Comparison of ENCODE assay signal across 8 mouse cellular contexts in the genomic region with DNA sequence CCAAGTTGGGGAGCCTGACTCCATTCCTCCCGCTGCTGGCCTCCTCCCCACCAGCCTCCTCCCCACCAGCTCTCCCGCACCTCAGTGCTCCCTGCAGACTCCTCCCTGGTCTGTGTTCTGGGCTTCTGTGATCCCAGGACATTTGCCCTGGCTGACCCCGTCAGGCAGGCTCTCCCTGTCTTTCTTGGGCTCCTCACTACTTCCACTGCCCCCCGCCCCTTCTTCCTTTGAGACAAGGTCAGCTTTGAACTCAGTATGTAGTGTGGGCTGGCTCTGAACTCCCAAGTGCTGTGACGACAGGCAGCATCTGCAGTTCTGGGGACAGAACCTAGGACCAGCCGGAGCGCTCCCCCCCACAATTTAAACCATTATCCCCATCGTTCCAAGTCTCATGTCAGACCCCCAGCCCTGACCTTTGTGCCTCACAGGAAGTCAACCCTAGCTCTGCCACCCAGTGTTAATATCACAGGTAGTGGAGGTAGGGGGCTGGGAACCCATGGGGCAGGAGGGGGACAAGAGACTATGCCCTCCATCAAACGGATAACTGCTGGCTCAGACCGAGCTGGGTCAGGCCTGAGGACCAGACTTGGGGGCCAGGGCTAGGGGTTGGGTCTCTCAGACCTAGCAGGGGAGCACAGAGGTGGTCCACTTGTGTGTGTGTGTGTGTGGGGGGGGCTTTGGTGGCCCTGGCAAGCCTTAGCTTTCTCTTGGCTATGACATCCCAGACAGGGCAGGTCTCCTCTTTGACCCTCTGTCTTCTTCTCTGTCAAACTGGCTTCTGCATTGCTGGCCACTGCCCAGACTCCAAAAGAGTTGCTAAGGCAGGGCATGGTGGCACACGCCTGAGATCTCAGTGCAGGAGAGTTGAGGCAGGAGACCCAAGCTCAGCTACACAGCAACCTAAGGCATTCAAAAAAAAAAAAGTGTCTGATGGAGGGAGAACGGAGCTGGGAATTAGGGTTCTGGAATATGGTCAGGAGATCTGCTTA. TPM values are rescaled to one million over a fixed set of nuclear protein-coding genes. Genes with fewer than 3 reads are reported as not detected.
DNase-seq lines count a peak whose midpoint lies in the region; ATAC-seq and TF ChIP-seq lines count a peak whose summit lies in the region.

No protein-coding gene starts in this region.

- no peak for DNase-seq in left cerebral cortex, adult 2 months (ENCODE audit: extremely low spot score in 1 of 2, low spot score in 2 of 2)
- DNase-seq in left cerebral cortex, adult 8-10 months (ENCODE audit: low spot score in 2 of 2): no peak
- DNase-seq in midbrain, embryonic 11.5 days (ENCODE audit: low spot score, missing footprints): peak; percentile 82
- no peak for DNase-seq in retina, embryonic 14.5 days (ENCODE audit: low spot score)
- DNase-seq in thymus, postnatal 25 days: no peak
- no peak for DNase-seq in T-cell, adult 2 months (ENCODE audit: low spot score)

- TF ChIP-seq CTCF in left cerebral cortex, adult 2 months (IDR thresholded peaks at IDR 0.05): no peak
- TF ChIP-seq CTCF in embryonic fibroblast, embryonic 13.5 days (IDR thresholded peaks at IDR 0.05; ENCODE audit: borderline replicate concordance, insufficient read depth, low read length): no peak

- no peaks in the 10 kb centered on the region for H3K9me3 ChIP-seq in hindbrain, embryonic 15.5 days
- no peaks in the 10 kb centered on the region for H3K9me3 ChIP-seq in midbrain, embryonic 11.5 days (ENCODE audit: control insufficient read depth, low read length)

- no peak overlapping the region; the same call in 1 of the 2 replicates for H3K4me3 ChIP-seq in left cerebral cortex, adult 2 months
- no peak overlapping the region for H3K4me3 ChIP-seq in embryonic fibroblast, embryonic 13.5 days (ENCODE audit: insufficient read depth, low read length)
- H3K4me3 ChIP-seq in hindbrain, embryonic 15.5 days: peak overlapping the region; percentile 20
- peak overlapping the region; percentile 31 for H3K4me3 ChIP-seq in midbrain, embryonic 11.5 days (ENCODE audit: low read depth, low read length)

- no peaks in the 10 kb centered on the region for H3K27me3 ChIP-seq in hindbrain, embryonic 15.5 days
- H3K27me3 ChIP-seq in midbrain, embryonic 11.5 days (ENCODE audit: control insufficient read depth, insufficient read depth, low read length): no peaks in the 10 kb centered on the region; the same call in 1 of the 2 replicates

- peak overlapping the region; percentile 97 for H3K27ac ChIP-seq in left cerebral cortex, adult 2 months
- peak overlapping the region; percentile 59 for H3K27ac ChIP-seq in embryonic fibroblast, embryonic 13.5 days (ENCODE audit: insufficient read depth, low read length)
- peak overlapping the region; percentile 71 for H3K27ac ChIP-seq in hindbrain, embryonic 15.5 days (replicated peaks)
- H3K27ac ChIP-seq in midbrain, embryonic 11.5 days (ENCODE audit: low read depth, low read length): no peak overlapping the region

- H3K4me2 ChIP-seq in hindbrain, embryonic 15.5 days: peak overlapping the region; percentile 49
- H3K4me2 ChIP-seq in midbrain, embryonic 11.5 days: peak overlapping the region; percentile 69

- peaks cover 7% of the 10 kb centered on the region for H3K4me1 ChIP-seq in embryonic fibroblast, embryonic 13.5 days (ENCODE audit: control insufficient read depth, insufficient read depth, low read length)
- H3K4me1 ChIP-seq in hindbrain, embryonic 15.5 days (replicated peaks): peaks cover 61% of the 10 kb centered on the region
- H3K4me1 ChIP-seq in midbrain, embryonic 11.5 days (ENCODE audit: control insufficient read depth, insufficient read depth, low read length): peaks cover 27% of the 10 kb centered on the region

- ATAC-seq in hindbrain, embryonic 15.5 days (ENCODE audit: low FRiP score, low read depth): no peak
- 0 out of 2 replicates have a peak, but pooled peaks have one; percentile 0 for ATAC-seq in midbrain, embryonic 11.5 days (ENCODE audit: low FRiP score)

- H3K9ac ChIP-seq in hindbrain, embryonic 15.5 days: peak overlapping the region; percentile 2; the same call in 1 of the 2 replicates
- peak overlapping the region; percentile 34 for H3K9ac ChIP-seq in midbrain, embryonic 11.5 days (ENCODE audit: low read length)

- no peak for TF ChIP-seq POLR2A in embryonic fibroblast, embryonic 13.5 days (IDR thresholded peaks at IDR 0.05; ENCODE audit: low read depth, low read length)

- no peaks in the 10 kb centered on the region for H3K36me3 ChIP-seq in hindbrain, embryonic 15.5 days
- H3K36me3 ChIP-seq in midbrain, embryonic 11.5 days (ENCODE audit: control insufficient read depth, insufficient read depth, low read length): no peaks in the 10 kb centered on the region

- intact Hi-C loops in left cerebral cortex, adult 2 months (cut with DNase I): loop anchor here (1.0 kb wide), 1 partner anchor 9 kb away; no protein-coding TSS in a partner anchor

- WGBS in hindbrain, embryonic 15.5 days: 49% methylated on average over 12 of the region's 12 CpGs
- 43% methylated on average over 12 of the region's 12 CpGs for WGBS in midbrain, embryonic 11.5 days

RNA-seq across cellular contexts. Expression of gene Smim24, which starts 24.7 kb away (rescaled TPM):
- total RNA-seq in left cerebral cortex, adult 2 months (2021): 1 to 10 TPM; 1.3 to 1.4 TPM
- 1 to 10 TPM in 2 of 4 experiments, under 1 TPM in 2; 0.50 to 1.6 (median 0.84) TPM for total RNA-seq in left cerebral cortex, adult 8-10 months (2022)
- 0.58 and 2.2 TPM in 2 replicates for polyA plus RNA-seq in embryonic fibroblast, embryonic 13.5 days (2011; ENCODE audit: insufficient read length, low read depth, missing spikeins)
- 1.4 and 1.8 TPM in 2 replicates for polyA plus RNA-seq in hindbrain, embryonic 15.5 days (2015; fragmentation: Nextera tagmentation; extraction: Ambion mirVana)
- 2.3 and 2.7 TPM in 2 replicates for polyA plus RNA-seq in midbrain, embryonic 11.5 days (2014; fragmentation: Nextera tagmentation; extraction: Ambion mirVana)

RNA-seq across cellular contexts. Expression of gene Gm48552, which starts 28.7 kb away (rescaled TPM):
- total RNA-seq in left cerebral cortex, adult 2 months (2021): 1 to 10 TPM; 5.1 to 7.1 TPM
- total RNA-seq in left cerebral cortex, adult 8-10 months (2022): 1 to 10 TPM; 2.5 to 3.3 (median 2.6) TPM
- polyA plus RNA-seq in embryonic fibroblast, embryonic 13.5 days (2011; ENCODE audit: insufficient read length, low read depth, missing spikeins): 1.1 TPM in 1 of 2 replicates, not detected in the other
- polyA plus RNA-seq in hindbrain, embryonic 15.5 days (2015; fragmentation: Nextera tagmentation; extraction: Ambion mirVana): 2.1 and 2.7 TPM in 2 replicates
- 0.20 and 0.47 TPM in 2 replicates for polyA plus RNA-seq in midbrain, embryonic 11.5 days (2014; fragmentation: Nextera tagmentation; extraction: Ambion mirVana)

RNA-seq across cellular contexts. Expression of gene Gm48551, which starts 33.3 kb away (rescaled TPM):
- total RNA-seq in left cerebral cortex, adult 2 months (2021): 1 to 10 TPM; 2.0 to 3.4 TPM
- total RNA-seq in left cerebral cortex, adult 8-10 months (2022): 1 to 10 TPM; 2.0 to 5.2 (median 4.0) TPM
- 1.4 TPM in 1 of 2 replicates, not detected in the other for polyA plus RNA-seq in embryonic fibroblast, embryonic 13.5 days (2011; ENCODE audit: insufficient read length, low read depth, missing spikeins)
- 6.2 and 6.6 TPM in 2 replicates for polyA plus RNA-seq in hindbrain, embryonic 15.5 days (2015; fragmentation: Nextera tagmentation; extraction: Ambion mirVana)
- polyA plus RNA-seq in midbrain, embryonic 11.5 days (2014; fragmentation: Nextera tagmentation; extraction: Ambion mirVana): 2.7 and 2.9 TPM in 2 replicates

RNA-seq across cellular contexts. Expression of gene Dohh, which starts 33.3 kb away (rescaled TPM):
- total RNA-seq in left cerebral cortex, adult 2 months (2021): 10 to 100 TPM; 87.1 to 95.1 TPM
- total RNA-seq in left cerebral cortex, adult 8-10 months (2022): 10 to 100 TPM; 81.4 to 89.7 (median 85.5) TPM
- polyA plus RNA-seq in embryonic fibroblast, embryonic 13.5 days (2011; ENCODE audit: insufficient read length, low read depth, missing spikeins): 37.7 and 50.1 TPM in 2 replicates
- 92.2 and 94.0 TPM in 2 replicates for polyA plus RNA-seq in hindbrain, embryonic 15.5 days (2015; fragmentation: Nextera tagmentation; extraction: Ambion mirVana)
- polyA plus RNA-seq in midbrain, embryonic 11.5 days (2014; fragmentation: Nextera tagmentation; extraction: Ambion mirVana): 43.3 and 53.7 TPM in 2 replicates

RNA-seq across cellular contexts. Expression of gene Nfic, which starts 37.9 kb away (rescaled TPM):
- 10 to 100 TPM; 93.4 to 94.9 TPM for total RNA-seq in left cerebral cortex, adult 2 months (2021)
- 10 to 100 TPM; 83.3 to 98.1 (median 85.4) TPM for total RNA-seq in left cerebral cortex, adult 8-10 months (2022)
- 64.3 and 84.8 TPM in 2 replicates for polyA plus RNA-seq in embryonic fibroblast, embryonic 13.5 days (2011; ENCODE audit: insufficient read length, low read depth, missing spikeins)
- 26.6 and 28.0 TPM in 2 replicates for polyA plus RNA-seq in hindbrain, embryonic 15.5 days (2015; fragmentation: Nextera tagmentation; extraction: Ambion mirVana)
- 6.6 and 6.9 TPM in 2 replicates for polyA plus RNA-seq in midbrain, embryonic 11.5 days (2014; fragmentation: Nextera tagmentation; extraction: Ambion mirVana)

Comparison
In these comparisons a context has a peak if more than half of its experiments do, and no peak if none do; other contexts are left out.
1. H3K4me3 ChIP-seq: peak in hindbrain, embryonic 15.5 days (single experiment) and midbrain, embryonic 11.5 days (single experiment); none in left cerebral cortex, adult 2 months (single experiment) and embryonic fibroblast, embryonic 13.5 days (single experiment).